Mouse (Mus musculus): ENCODE data around the gene Rasgef1b. TPM values are rescaled to one million over a fixed set of nuclear protein-coding genes. Genes with fewer than 3 reads are reported as not detected.

Rasgef1b gene
- polyA plus RNA-seq, 1 experiment from 2014 or later = 25.5 TPM

DNA sequence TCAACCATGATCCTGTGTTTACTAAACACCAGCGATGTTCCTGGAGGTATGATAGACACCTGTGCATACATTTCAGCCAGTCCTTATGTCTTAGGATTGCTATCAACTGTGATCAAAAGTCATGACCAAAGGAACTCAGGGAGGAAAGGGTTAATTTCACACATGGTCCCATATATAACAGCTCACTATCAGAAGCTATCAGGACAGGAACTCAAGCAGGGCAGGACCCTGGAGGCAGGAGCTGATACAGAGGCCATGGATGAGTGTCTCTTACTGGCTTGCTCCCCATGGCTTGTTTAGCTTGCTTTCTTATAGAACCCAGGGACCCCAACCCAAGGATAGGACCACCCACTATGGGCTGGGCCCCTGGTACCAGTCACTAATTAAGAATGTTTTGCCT, 95.3 kb downstream of the Rasgef1b start:
- Histone ChIP-seq H3K27me3 (ENCODE audit: control insufficient read depth, insufficient read depth, low read length) (no peaks in the 10 kb centered on the region), H3K27ac (ENCODE audit: low read depth, low read length) (no peak overlapping the region), H3K4me2 (ENCODE audit: low read depth, low read length, severe bottlenecking) (no peak overlapping the region), H3K36me3 (ENCODE audit: control insufficient read depth, insufficient read depth, low read length) (no peaks in the 10 kb centered on the region), H3K4me3 (ENCODE audit: low read depth, low read length) (no peak overlapping the region), H3K9ac (ENCODE audit: low read length) (no peak overlapping the region), H3K4me1 (replicated peaks; ENCODE audit: control insufficient read depth, insufficient read depth, low read length) (no peaks in the 10 kb centered on the region), H3K9me3 (ENCODE audit: control insufficient read depth, low read length) (no peaks in the 10 kb centered on the region)
- DNase-seq (ENCODE audit: low spot score) = no peak
- 97% methylated on average over 1 of the region's 1 CpGs for WGBS
- ATAC-seq (replicated peaks; ENCODE audit: low FRiP score) = no peak

DNA sequence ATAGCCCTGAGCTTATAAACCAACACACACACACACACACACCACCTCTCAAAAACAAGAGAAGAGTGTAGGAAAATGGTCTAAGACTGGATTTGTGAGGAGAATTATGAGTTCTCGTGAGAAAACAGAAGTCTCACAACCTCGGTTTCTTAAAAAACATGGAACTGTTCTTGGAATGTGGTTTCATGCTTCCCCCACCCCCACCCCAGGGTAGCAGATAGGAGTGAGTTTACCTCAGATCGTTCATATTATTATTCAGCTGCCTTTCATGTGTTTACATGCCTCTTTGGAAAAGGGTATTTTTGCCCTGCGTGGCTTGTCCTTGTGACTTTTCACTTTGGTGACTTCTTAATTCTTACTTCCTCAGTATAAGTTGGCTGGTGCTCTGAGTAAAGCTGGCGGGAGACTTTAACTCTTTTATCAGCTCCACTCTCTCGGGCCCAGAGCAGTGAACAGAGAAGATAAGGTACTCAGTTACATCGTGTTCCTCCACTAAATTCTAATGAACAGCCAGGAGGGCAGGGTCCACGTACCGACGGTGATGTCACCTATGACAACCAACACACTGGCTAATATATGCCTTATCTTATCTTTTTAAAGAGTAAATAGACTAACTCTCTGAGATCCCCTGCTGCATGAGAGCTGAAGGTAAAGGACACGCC, 96.1 kb downstream of the Rasgef1b start:
- Histone ChIP-seq H3K36me3 (ENCODE audit: control insufficient read depth, insufficient read depth, low read length) (no peaks in the 10 kb centered on the region), H3K4me2 (ENCODE audit: low read depth, low read length, severe bottlenecking) (no peak overlapping the region), H3K9ac (ENCODE audit: low read length) (no peak overlapping the region), H3K27ac (ENCODE audit: low read depth, low read length) (no peak overlapping the region), H3K4me3 (ENCODE audit: low read depth, low read length) (no peak overlapping the region), H3K9me3 (ENCODE audit: control insufficient read depth, low read length) (no peaks in the 10 kb centered on the region), H3K4me1 (replicated peaks; ENCODE audit: control insufficient read depth, insufficient read depth, low read length) (no peaks in the 10 kb centered on the region), H3K27me3 (ENCODE audit: control insufficient read depth, insufficient read depth, low read length) (no peaks in the 10 kb centered on the region)
- DNase-seq (ENCODE audit: low spot score) = no peak
- no peak for ATAC-seq (replicated peaks; ENCODE audit: low FRiP score)
- 86% methylated on average over 11 of the region's 11 CpGs for WGBS

DNA sequence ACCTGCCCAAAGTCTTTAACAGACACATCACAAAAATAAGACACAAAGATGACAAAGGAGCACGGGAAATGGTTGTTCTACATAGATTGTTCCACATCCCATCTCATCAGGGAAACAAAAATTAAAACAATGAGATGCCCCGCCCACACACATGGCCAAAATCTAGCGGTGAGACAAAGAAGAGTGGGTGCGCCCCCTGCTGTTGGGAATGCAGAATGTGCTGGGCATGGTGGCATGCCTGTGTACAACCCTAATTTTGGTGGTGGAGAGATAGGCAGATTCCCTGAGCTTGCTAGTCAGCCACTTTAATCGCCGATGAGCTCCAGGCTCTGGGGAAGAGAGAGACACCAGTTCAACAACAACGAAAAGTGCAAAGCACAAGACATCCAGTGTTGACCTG, 98.8 kb downstream of the Rasgef1b start:
- H3K4me1 ChIP-seq (replicated peaks; ENCODE audit: control insufficient read depth, insufficient read depth, low read length) = no peaks in the 10 kb centered on the region
- no peak for DNase-seq (ENCODE audit: low spot score)
- H3K4me2 ChIP-seq (ENCODE audit: low read depth, low read length, severe bottlenecking) = no peak overlapping the region
- H3K36me3 ChIP-seq (ENCODE audit: control insufficient read depth, insufficient read depth, low read length) = no peaks in the 10 kb centered on the region
- no peaks in the 10 kb centered on the region for H3K9me3 ChIP-seq (ENCODE audit: control insufficient read depth, low read length)
- H3K9ac ChIP-seq (ENCODE audit: low read length) = no peak overlapping the region
- 79% methylated on average over 7 of the region's 7 CpGs for WGBS
- ATAC-seq (replicated peaks; ENCODE audit: low FRiP score) = no peak
- H3K27me3 ChIP-seq (ENCODE audit: control insufficient read depth, insufficient read depth, low read length) = no peaks in the 10 kb centered on the region
- H3K4me3 ChIP-seq (ENCODE audit: low read depth, low read length) = no peak overlapping the region
- H3K27ac ChIP-seq (ENCODE audit: low read depth, low read length) = no peak overlapping the region

DNA sequence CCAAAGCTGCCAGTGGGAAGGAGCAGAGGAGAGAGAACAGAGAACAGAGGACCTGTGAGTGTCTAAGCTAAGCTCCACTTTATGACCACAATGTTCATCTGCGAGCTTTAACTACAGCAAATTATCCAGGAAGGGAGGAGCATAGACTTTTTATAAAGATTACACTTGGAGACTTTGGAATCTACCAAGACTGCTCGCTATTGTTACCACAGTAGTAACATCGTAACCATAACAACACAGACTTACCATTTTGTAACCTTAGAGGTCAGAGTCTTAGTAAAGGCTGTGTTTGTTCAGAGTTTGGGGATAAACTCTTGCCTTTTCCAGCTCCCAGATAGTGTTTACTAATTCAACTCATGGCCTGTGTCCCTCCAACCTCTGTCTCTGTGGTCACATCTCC, 103.3 kb downstream of the Rasgef1b start:
- H3K27me3 ChIP-seq (ENCODE audit: control insufficient read depth, insufficient read depth, low read length) = no peaks in the 10 kb centered on the region
- ATAC-seq (replicated peaks; ENCODE audit: low FRiP score) (no peak), DNase-seq (ENCODE audit: low spot score) (no peak)
- no peak overlapping the region for H3K4me2 ChIP-seq (ENCODE audit: low read depth, low read length, severe bottlenecking)
- no peaks in the 10 kb centered on the region for H3K4me1 ChIP-seq (replicated peaks; ENCODE audit: control insufficient read depth, insufficient read depth, low read length)
- no peak overlapping the region for H3K9ac ChIP-seq (ENCODE audit: low read length)
- no peak overlapping the region for H3K27ac ChIP-seq (ENCODE audit: low read depth, low read length)
- no peak overlapping the region for H3K4me3 ChIP-seq (ENCODE audit: low read depth, low read length)
- no peaks in the 10 kb centered on the region for H3K9me3 ChIP-seq (ENCODE audit: control insufficient read depth, low read length)
- WGBS = 68% methylated on average over 3 of the region's 3 CpGs
- no peaks in the 10 kb centered on the region for H3K36me3 ChIP-seq (ENCODE audit: control insufficient read depth, insufficient read depth, low read length)

DNA sequence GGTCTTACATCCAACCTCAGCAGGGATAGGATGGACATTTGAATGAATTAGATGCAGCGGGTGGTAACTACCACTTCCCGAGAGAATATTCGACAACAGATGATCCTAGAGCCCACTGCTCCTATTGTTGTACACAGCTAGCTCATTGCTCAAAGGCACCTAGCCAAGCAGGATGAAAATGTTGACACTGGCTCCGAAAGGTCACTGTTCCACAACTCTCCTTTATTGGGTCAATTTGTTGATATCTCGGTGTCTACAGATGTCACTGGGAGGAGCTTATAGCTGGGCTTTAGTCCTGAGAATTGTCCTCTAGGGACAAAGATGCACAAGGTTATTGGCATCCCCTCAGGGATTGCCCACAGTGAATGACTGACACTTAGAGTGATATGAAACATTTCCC, 108.1 kb downstream of the Rasgef1b start:
- H3K9me3 ChIP-seq (ENCODE audit: control insufficient read depth, low read length) = no peaks in the 10 kb centered on the region
- H3K4me3 ChIP-seq (ENCODE audit: low read depth, low read length) = no peak overlapping the region
- H3K27me3 ChIP-seq (ENCODE audit: control insufficient read depth, insufficient read depth, low read length) = no peaks in the 10 kb centered on the region
- WGBS = 88% methylated on average over 5 of the region's 5 CpGs
- H3K9ac ChIP-seq (ENCODE audit: low read length) = no peak overlapping the region
- no peak for ATAC-seq (replicated peaks; ENCODE audit: low FRiP score)
- no peaks in the 10 kb centered on the region for H3K36me3 ChIP-seq (ENCODE audit: control insufficient read depth, insufficient read depth, low read length)
- DNase-seq (ENCODE audit: low spot score) = no peak
- H3K4me1 ChIP-seq (replicated peaks; ENCODE audit: control insufficient read depth, insufficient read depth, low read length) = 0 out of 2 replicates have a peak, but pooled peaks cover 3% of the 10 kb centered on the region
- H3K27ac ChIP-seq (ENCODE audit: low read depth, low read length) = no peak overlapping the region
- no peak overlapping the region for H3K4me2 ChIP-seq (ENCODE audit: low read depth, low read length, severe bottlenecking)

DNA sequence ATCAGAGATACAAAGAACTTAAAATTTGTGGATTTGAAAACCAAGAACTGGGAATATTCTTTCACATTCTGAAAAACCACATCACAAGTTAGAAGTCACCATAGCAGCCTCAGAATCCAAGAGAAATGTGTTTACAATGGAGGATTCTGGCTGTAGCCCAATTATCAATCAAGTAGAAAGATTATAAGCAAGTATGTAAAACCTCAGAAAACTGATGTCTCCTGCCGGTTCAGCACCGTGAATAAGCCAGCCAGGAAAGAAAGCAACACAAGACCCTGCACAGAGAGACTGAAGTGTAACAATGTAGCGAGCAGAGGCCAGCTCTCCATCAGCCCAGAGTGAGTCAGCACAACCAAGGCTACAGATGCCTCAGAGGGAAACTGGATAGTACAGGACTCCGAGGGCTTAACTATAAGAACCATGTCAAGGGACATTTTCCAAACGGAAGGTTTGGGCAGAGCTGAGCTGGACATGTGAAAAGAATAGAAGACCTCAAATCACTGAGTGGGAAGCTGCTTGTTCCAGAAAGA, 111.5 kb downstream of the Rasgef1b start:
- no peak overlapping the region for H3K9ac ChIP-seq (ENCODE audit: low read length)
- peaks cover 15% of the 10 kb centered on the region for H3K4me1 ChIP-seq (replicated peaks; ENCODE audit: control insufficient read depth, insufficient read depth, low read length)
- ATAC-seq (replicated peaks; ENCODE audit: low FRiP score) = no peak
- no peaks in the 10 kb centered on the region for H3K27me3 ChIP-seq (ENCODE audit: control insufficient read depth, insufficient read depth, low read length)
- H3K27ac ChIP-seq (ENCODE audit: low read depth, low read length) = no peak overlapping the region
- WGBS = 19% methylated on average over 5 of the region's 5 CpGs
- no peak overlapping the region for H3K4me2 ChIP-seq (ENCODE audit: low read depth, low read length, severe bottlenecking)
- no peak for DNase-seq (ENCODE audit: low spot score)
- H3K9me3 ChIP-seq (ENCODE audit: control insufficient read depth, low read length) = no peaks in the 10 kb centered on the region
- no peak overlapping the region for H3K4me3 ChIP-seq (ENCODE audit: low read depth, low read length)
- H3K36me3 ChIP-seq (ENCODE audit: control insufficient read depth, insufficient read depth, low read length) = no peaks in the 10 kb centered on the region

- WGBS = under 1% methylated on average over 24 of the region's 24 CpGs
- Histone ChIP-seq H3K4me1 (replicated peaks; ENCODE audit: control insufficient read depth, insufficient read depth, low read length) (peaks cover 15% of the 10 kb centered on the region), H3K4me3 (ENCODE audit: low read depth, low read length) (peak overlapping the region; percentile 16; the same call in 1 of the 2 replicates), H3K4me2 (ENCODE audit: low read depth, low read length, severe bottlenecking) (peak overlapping the region; percentile 52), H3K36me3 (ENCODE audit: control insufficient read depth, insufficient read depth, low read length) (no peaks in the 10 kb centered on the region), H3K9me3 (ENCODE audit: control insufficient read depth, low read length) (no peaks in the 10 kb centered on the region), H3K27me3 (ENCODE audit: control insufficient read depth, insufficient read depth, low read length) (peaks cover 4% of the 10 kb centered on the region), H3K9ac (ENCODE audit: low read length) (peak overlapping the region; percentile 44; the same call in 1 of the 2 replicates), H3K27ac (ENCODE audit: low read depth, low read length) (peak overlapping the region; percentile 50)
- ATAC-seq (replicated peaks; ENCODE audit: low FRiP score) = peak; percentile 81
- DNase-seq (ENCODE audit: low spot score) = peak; percentile 82
Observed at GRCm38 (mm10) chr5:99613321-99614118, 115.3 kb downstream of the Rasgef1b start.

DNA sequence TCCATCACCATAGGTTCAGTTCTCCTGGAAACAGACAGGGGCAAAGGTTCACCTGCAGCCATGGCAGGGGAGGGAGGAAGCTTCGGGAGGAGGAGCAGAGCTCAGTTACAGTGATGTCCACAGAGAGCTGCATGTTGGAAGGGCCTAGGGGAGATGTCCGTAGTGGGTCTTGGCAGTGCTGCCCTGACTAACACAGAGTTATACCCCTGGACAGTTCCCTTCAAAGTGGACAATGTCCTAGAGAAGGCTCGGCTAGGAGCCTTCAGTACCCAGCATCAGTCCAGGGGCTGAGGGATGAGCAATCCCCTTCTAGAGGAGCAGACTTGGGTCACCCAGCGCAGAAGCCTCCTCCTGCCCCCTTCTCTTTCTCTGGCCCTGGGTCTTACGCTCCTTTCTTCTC, 121.3 kb downstream of the Rasgef1b start:
- H3K4me3 ChIP-seq (ENCODE audit: low read depth, low read length) = no peak overlapping the region
- peaks cover 4% of the 10 kb centered on the region for H3K27me3 ChIP-seq (ENCODE audit: control insufficient read depth, insufficient read depth, low read length)
- ATAC-seq (replicated peaks; ENCODE audit: low FRiP score) (no peak), DNase-seq (ENCODE audit: low spot score) (no peak)
- H3K27ac ChIP-seq (ENCODE audit: low read depth, low read length) = no peak overlapping the region
- no peak overlapping the region for H3K4me2 ChIP-seq (ENCODE audit: low read depth, low read length, severe bottlenecking)
- no peaks in the 10 kb centered on the region for H3K4me1 ChIP-seq (replicated peaks; ENCODE audit: control insufficient read depth, insufficient read depth, low read length)
- 71% methylated on average over 5 of the region's 5 CpGs for WGBS
- no peaks in the 10 kb centered on the region for H3K9me3 ChIP-seq (ENCODE audit: control insufficient read depth, low read length)
- H3K9ac ChIP-seq (ENCODE audit: low read length) = no peak overlapping the region
- no peaks in the 10 kb centered on the region for H3K36me3 ChIP-seq (ENCODE audit: control insufficient read depth, insufficient read depth, low read length)
